Mouse (Mus musculus): ENCODE results near the gene Uap1.

Uap1 gene

DNA sequence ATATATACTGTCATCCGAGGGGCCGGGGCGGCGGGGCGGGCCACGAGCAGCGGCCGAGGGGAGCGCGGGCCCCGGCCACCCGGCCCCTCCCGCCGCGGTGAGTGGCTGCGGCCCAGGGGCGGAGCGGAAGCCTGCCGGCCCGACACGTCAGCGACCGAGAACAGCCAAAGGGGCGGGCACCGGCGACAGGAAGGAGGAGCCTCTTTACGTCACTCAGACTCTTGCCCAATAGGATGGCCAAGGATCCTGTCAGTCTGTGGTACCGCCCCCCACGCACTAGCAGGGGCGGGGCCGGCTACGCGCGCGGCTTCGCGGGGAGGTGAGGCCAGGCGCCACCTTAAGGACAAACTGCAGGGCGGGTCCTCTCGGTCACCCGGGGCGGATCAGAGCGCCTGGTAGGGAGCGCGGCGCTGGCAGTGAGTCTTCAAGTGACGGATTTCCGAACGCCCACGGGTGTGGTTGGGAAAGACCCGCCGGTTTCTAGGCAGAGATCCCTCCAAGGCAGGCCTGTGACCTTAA lies at the start of gene Uap1:
Gene Uap1, minus strand, starts transcription at position 144 of the 519 bp plus-strand sequence.
- DNase-seq (ENCODE audit: low spot score) = peak; percentile 100

- DNase-seq (ENCODE audit: low spot score) = no peak
Measured at GRCm38 (mm10) chr1:170223276-170223675, 48.5 kb upstream of the Uap1 start.

DNA sequence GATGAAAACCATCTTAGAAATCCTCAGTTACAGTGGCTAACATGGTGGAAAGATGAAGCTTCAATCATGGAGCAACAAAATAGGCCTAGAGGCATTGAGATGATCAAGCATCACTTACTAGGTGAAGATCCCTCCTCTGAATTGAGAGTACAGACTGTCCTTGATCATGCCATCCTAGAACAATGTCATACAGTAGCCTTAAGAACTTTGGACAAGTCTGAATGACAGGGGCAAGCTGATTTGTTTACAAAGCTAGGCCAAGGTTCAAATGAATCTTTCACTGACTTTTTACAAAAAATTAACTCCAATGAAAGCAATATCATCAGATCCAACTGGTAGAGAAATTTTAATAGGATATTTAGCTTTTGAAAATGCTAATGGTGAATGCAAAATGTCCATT lies 45.6 kb upstream of the Uap1 start:
- no peak for DNase-seq (ENCODE audit: low spot score)

GRCm38 (mm10) chr1:170218091-170218884 lies 43.5 kb upstream of the Uap1 start:
- peak; percentile 42 for DNase-seq (ENCODE audit: low spot score)

- no peak for DNase-seq (ENCODE audit: low spot score)
Measured at GRCm38 (mm10) chr1:170215590-170215989, 40.8 kb upstream of the Uap1 start.

GRCm38 (mm10) chr1:170214757-170215522 lies 40.2 kb upstream of the Uap1 start, which contains the start of gene Uhmk1:
Gene Uhmk1, minus strand, starts transcription at chr1:170215397.
- DNase-seq (ENCODE audit: low spot score) = peak; percentile 87

DNA sequence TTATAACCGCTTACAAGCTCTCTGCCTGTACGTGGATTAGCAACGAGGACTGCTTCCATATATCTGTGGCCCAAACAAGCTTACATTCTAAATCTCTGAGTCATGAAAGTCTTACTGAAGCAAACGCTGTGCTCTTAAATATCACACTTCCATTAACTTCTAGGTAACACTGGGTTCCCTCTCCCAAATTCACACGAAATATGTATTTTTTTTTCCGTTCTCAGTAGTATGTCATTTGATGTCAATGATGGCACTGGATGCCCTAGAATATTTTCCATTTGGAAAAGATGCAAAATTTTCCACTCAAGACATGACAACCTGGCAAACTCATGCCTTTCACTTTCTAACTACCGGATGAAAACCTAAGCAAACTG lies 39.6 kb upstream of the Uap1 start:
- no peak for DNase-seq (ENCODE audit: low spot score)

DNA sequence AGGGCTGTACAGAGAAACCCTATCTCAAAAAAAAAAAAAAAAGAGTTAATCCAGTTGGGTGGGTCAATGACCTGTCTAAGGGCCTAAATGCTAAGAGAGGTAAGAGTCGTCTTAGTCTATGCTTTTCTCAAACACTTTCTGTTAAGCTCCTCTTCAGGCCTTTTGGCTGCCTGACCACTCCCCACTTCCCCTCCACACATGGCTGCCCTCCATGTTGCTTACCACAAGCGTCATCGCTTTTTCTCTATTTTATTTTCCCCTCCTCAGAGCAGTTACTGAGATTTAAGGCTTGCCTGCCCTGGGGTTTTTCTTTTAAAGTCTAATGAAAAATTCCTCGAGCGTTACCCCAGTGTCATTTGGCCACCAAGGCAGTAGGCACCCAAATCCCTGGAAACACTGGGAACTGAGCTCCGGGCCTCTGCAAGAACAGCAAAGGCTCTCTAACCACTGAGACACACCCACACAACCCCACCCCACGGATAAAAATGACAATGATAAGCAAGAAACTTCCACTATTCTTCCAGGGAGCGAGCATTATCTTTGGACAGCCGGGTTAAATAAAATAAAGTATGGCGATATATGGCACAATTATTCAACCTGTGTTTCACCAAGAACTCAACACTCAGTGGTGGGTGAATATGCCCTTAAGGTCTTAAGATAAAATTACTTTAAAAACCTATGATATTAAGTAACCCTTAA lies 38.6 kb upstream of the Uap1 start:
- DNase-seq (ENCODE audit: low spot score) = no peak

GRCm38 (mm10) chr1:170206395-170206794 lies 31.6 kb upstream of the Uap1 start:
- DNase-seq (ENCODE audit: low spot score) = no peak

DNA sequence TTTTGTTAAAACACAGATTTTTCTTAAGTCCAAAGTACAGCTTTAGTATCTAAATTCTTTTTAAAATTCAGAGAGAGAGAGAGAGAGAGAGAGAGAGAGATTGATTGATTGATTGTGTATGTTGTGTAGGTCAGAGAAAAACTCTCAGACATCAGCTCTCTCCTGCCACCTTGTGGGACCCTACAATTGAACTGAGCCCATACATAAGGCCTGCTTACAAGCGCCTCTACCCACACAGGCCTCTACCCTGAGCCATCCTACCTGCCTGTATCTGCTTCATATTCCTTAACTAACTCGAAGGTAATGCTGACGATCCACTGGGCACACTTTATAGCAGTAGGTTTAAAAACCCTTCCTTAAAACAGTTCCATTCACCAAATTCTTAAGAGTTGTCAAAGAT lies 25.6 kb upstream of the Uap1 start:
- DNase-seq (ENCODE audit: low spot score) = peak; percentile 13

DNA sequence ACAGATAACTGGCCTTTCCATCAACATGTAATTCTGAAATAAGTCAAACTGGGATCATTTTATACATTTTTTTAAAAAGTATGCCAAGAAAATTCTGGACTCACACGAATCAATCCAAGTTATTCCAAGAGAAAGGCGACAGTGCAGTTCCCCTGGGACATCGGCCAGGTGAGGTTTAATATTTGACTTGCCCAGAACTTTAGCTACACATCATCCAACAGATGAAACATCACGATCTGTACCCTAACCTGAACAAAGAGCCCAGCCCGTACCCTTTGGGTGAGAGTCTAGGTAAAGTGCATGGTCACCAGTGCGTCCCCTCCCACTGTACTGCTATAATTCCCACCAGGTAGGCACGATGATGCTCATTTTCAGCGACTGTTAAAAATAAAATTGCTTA lies 21.5 kb upstream of the Uap1 start:
- no peak for DNase-seq (ENCODE audit: low spot score)

- no peak for DNase-seq (ENCODE audit: low spot score)
Measured at GRCm38 (mm10) chr1:170191925-170192324, 17.2 kb upstream of the Uap1 start.

- no peak for DNase-seq (ENCODE audit: low spot score)
Measured at GRCm38 (mm10) chr1:170190225-170190624, 15.5 kb upstream of the Uap1 start.

GRCm38 (mm10) chr1:170188601-170189000 lies 13.8 kb upstream of the Uap1 start:
- no peak for DNase-seq (ENCODE audit: low spot score)

DNA sequence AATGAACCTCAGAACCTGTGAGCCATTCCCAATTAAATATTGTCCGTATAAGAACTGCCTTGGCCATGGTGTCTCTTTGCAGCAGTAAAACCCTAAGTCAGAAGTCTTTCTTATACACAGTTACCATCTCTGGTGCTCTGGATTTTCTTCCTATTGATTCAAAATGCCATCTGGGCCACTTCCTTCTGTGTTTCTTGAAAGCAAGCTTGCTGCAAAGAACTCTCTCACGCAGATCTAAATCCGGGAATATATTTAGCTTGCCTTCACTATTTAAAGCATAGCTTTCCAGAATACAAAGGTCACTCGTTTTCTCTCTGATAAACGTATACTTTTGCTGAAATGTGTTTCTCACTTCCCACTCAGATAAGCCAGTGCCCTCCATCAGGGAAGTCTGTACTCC lies 11.8 kb upstream of the Uap1 start:
- no peak for DNase-seq (ENCODE audit: low spot score)

DNA sequence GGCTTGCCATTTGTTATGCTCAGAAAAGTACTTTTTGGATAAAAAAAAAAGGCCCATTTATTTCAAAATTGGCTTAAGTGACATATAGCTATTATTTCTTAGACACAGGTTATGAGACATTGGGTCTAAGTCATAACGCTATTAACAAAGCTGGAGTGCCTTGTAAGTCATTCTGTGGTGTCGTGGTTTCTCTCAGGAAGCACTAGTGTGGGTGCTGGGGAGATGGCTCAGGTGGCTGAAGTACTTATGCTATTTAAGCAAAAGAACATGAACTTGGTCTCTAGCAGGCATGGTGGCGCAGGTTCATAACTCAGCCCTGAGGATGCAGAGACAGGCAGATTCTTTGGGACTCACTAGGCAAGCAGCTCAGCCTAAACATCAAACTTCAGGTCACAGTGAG lies 10.4 kb upstream of the Uap1 start:
- DNase-seq (ENCODE audit: low spot score) = no peak

DNA sequence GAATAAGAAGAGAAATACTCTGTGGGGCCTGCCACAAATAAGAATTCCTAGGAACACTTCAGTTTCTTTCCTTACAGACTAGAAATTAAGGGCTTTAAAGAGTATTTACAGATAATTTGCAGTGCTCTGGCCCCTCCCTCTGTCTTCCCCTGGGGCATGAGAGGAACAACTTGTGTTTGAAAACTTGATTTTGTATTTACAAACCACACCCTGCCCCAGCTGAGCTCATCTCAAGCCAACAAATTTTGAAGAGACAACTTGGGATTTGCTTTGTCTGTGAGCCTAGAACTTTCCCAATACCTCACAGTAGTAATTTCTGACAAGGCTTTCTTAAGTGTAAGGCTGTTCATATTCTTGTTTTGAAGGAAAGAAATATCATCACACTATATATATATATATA lies 7.9 kb upstream of the Uap1 start:
- no peak for DNase-seq (ENCODE audit: low spot score)

DNA sequence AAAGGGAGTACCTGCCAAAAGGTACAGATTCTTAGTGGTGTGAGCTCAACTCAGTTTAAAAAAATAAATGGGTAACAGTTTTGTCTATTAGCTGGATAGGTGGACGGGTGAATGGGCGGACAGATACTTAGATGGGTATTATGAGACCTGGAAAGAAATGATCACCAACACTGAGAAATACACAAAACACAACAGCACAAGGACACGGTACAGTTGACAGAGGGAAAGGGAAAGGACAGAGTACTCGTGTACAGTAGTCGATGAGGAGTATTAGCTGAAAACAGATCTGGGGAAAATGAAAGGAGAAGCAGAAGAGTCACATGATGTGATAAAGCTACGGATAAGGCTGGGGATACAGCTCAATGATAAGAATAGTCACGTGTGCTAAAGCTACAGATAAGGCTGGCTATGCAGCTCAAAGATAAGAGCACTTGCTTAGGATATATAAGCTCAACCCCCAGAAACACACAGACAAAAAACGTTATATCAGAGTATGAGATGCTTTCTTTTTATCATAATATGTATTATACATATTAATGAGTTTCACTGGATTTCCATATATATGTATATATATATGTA lies 2.0 kb upstream of the Uap1 start:
- DNase-seq (ENCODE audit: low spot score) = no peak

- DNase-seq (ENCODE audit: low spot score) = no peak
Measured at GRCm38 (mm10) chr1:170175848-170176247, 1.1 kb upstream of the Uap1 start.

DNA sequence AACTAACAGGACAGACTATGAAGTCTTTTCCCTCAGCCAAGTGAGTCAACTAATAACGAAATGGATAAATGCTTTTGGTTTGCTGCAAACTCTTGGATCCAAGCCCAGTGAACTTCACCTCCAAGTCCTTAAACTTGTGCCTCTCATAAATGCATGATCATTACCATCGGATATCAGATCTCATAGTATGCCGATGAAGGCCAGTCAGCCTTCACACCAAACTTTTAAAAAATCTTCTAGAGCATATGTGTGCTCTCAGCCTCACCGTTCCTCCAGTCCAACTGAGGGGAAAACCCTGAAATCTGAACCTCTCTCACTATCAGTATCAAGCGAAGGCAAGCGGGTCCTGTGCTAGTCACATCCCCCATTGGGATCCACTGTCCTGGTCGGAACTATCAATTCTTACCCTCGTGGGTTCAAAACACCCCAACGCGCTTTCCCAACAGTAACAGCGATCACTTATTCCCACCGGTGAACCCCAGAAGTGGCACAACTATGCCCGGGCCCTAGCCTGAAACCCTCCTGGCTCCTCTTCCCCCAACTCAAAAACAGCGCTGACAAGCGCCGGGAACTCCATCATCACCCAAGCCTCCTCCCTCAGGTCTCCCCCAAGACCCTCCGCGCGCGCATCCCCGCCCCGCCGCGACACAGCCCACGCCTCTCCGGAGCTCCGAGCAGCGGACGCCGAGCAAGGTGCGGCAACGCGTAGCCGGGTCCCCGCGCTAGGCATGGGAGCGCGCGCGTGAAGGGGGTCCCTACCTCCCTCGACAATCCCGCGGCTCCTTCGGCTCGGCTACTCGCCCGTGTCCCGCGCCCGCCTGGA lies 555 bp downstream of the Uap1 start:
- DNase-seq (ENCODE audit: low spot score) = no peak

- peak; percentile 16 for DNase-seq (ENCODE audit: low spot score)
Measured at GRCm38 (mm10) chr1:170167781-170168180, 7.0 kb downstream of the Uap1 start.
